Mouse (Mus musculus): Measurements from ENCODE around the gene Fbxo2.

Fbxo2 gene

DNA sequence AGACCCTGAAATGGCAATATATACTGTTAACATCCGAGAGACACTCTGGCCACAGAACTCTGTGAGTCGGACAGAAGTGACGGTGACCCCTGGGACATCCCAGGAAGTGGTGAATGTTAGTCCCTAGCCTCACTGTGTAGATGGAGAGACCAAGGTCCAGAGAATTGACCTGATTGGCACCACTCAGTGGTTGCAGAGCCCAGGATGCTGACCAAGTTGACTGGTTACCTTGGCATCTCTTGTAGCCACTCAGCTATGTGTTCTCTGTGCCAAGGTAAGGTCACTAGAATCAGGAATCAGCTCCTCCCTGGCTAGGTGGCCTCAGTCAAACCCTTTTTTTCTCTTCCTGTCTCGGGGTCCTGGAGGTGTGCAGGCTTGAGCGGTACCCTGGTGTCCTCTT is 16.7 kb upstream of the Fbxo2 start:
- no peak for DNase-seq (ENCODE audit: low spot score)

GRCm38 (mm10) chr4:148147714-148148113 is 12.7 kb upstream of the Fbxo2 start:
- no peak for DNase-seq (ENCODE audit: low spot score)

DNA sequence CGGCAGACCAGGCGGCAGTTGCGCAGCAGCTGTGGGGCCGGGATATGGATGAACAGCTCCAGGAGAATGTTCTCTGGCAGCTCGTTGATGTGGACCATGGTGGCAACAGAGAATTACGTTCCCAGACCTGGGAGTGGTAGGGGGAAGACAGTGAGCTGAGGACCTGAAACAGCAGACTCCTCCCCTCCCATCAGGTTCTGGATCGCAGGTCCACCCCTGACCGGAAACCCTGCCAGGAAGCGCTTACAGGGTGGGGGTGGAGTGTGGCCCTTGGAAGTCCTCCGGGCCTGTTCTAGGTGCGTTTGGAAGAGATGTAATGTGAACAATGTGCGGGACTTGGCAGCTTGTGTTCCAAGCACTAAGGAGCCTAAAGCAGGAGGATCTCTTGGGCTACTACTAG is 10.9 kb upstream of the Fbxo2 start:
- DNase-seq (ENCODE audit: low spot score), result no peak

DNA sequence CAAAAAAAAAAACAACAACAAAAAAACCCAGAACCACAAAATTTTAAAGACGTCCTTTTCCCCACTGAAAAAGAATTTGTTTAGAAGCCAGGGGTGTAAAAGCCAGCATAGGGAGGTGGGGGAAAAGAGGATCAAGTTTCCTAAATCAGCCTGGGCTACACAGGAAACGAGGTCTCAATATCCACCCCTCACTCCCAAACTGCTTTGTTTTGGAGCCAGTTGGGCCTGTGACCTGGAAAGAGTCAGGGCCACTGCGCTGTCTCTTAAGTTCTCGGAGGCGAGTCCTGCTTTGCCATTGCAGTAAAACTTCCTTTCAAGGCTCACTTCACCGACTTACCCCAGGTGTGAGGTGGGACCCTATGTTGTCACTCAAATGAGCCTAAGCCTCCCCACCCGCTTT is 10.2 kb upstream of the Fbxo2 start:
- no peak for DNase-seq (ENCODE audit: low spot score)

- DNase-seq (ENCODE audit: low spot score), result no peak
Measured at GRCm38 (mm10) chr4:148150953-148151266, 9.5 kb upstream of the Fbxo2 start.

GRCm38 (mm10) chr4:148151267-148152168 is 8.9 kb upstream of the Fbxo2 start, which contains the start of gene Fbxo6:
Fbxo6 (minus strand) TSS chr4:148152140.
- peak; percentile 78 for DNase-seq (ENCODE audit: low spot score)

DNA sequence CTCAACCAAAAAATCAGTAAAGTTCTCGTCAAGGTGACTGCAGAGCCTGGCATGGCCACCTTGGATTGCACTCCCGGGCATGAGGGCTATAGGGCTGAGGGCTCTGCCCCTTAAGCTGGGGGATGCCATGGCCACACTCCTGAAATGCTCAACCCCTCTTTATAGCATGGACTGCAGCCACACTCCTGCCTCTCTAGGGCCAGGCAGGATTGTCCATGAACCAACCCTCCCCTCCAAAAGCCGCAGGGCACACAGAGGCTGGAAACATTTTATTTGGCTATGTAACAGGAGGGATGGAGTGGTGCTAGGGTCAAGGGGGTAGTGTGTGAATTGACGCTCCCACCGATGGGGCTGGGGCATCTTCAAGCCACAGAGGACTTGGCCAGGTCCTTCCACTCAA is 7.9 kb upstream of the Fbxo2 start:
- DNase-seq (ENCODE audit: low spot score), result no peak

DNA sequence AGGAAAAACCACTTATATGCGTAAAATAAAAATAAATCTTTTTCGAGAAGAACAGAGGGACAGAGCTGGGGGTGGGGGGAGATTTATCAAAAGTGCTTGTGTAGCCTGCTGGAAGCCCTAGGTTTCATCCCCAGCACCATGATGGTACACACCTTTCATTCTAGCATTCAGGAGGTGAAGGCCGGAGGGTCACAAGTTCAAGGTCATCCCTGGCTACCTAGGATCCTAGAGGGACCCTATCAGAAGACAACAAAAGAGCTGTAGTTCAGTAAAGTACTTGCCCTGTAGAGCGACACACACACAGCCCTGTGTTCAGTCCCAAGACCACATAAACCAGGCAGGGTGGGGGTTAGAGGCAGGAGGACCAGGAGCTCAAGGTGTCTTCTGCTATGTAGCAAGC is 6.4 kb upstream of the Fbxo2 start:
- no peak for DNase-seq (ENCODE audit: low spot score)

GRCm38 (mm10) chr4:148154982-148155381 is 5.4 kb upstream of the Fbxo2 start:
- DNase-seq (ENCODE audit: low spot score), result no peak

GRCm38 (mm10) chr4:148158436-148159348 is 1.7 kb upstream of the Fbxo2 start:
- no peak for DNase-seq (ENCODE audit: low spot score)

- DNase-seq (ENCODE audit: low spot score), result peak; percentile 98
Measured at GRCm38 (mm10) chr4:148159544-148160435, 631 bp upstream of the Fbxo2 start.

DNA sequence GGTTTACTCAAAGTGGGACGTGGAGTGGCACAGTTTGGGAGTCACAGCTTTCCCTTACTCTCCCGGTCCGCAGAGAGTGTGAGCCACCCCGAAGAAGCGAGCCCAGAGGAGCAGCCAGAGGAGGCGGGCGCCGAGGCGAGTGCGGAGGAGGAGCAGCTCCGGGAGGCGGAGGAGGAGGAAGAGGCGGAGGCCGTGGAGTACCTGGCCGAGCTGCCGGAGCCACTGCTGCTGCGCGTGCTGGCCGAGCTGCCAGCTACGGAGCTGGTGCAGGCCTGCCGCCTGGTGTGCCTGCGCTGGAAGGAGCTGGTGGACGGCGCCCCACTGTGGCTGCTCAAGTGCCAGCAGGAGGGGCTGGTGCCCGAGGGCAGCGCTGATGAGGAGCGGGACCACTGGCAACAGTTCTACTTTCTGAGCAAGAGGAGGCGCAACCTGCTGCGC is 3.6 kb downstream of the Fbxo2 start:
- DNase-seq (ENCODE audit: low spot score), result peak; percentile 77

DNA sequence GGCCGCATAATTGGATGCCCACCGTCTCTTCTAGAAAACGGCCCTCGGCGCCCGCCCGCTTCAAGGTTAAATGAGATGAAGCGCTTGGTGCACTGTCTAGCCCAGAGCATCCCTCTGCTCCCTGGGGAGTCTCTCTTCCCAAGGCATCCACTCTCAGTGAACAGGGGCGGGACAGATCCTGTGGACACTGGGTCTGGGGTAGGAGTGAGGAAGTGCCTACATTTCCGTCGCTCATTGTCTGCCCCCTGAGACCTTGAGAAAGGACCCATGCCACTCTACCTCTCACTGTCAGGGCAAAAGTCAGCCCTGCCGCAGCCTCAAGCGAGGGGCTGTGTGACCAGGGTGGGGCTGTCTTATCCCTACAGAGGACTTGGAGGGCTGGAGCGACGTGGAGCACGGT is 4.0 kb downstream of the Fbxo2 start:
- DNase-seq (ENCODE audit: low spot score), result no peak

- DNase-seq (ENCODE audit: low spot score), result no peak
Measured at GRCm38 (mm10) chr4:148165551-148165950, 5.1 kb downstream of the Fbxo2 start.

DNA sequence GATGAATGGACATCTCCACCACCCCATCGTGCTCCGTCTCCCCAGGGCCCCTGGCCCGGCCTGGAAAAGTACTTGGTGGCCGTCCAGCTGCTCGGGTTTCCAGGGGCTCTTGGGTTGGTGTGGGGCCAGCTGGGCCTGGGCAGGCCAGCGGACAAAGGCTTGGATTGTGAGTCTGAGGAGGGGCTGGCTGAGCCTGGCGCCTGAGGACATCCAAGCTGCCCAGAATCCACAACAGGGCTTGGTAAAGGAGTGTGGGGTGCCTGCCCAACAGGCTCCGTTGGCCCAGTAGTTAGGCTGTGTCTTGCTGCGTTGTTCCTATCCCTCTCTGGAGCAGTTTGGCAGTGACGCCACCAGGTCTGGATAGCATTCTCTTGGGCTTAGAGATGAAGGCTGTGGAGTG is 6.0 kb downstream of the Fbxo2 start:
- DNase-seq (ENCODE audit: low spot score), result peak; percentile 79

DNA sequence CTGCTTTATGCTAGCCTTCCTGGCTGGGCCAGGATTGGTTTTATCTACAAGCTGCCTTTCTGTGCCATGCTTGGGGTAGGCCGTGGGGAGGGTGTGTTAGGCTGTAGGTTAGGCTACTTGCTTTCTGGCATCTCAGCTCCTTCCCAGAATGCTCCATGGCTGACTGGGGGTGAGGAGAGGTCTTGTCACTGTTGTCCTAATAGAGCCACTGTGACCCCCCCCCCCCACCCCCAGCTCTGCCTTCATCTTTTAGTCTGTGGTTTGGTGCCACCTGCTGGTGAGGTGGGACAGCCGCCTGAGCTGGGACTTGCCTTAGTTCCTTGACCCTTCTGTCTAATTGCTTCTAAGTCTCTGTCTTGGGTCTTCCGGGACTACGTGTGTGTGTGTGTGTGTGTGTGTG is 6.6 kb downstream of the Fbxo2 start:
- DNase-seq (ENCODE audit: low spot score), result peak; percentile 66

DNA sequence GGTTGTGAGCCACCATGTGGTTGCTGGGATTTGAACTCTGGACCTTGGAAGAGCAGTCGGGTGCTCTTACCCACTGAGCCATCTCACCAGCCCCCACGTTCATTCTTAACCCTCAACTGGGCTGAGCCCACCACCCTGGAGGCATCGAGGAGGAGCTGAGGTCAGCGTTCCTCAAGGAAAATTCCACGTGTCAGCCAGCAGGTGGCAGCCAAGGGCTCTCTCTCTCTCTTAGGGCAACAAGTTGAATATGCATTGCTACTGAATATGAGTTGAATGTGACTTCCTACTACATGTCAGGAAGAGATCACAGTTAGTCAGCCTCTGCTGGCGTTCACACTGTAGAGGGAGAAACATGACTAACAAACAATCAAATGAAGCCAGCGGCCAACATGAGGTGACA is 7.9 kb downstream of the Fbxo2 start:
- no peak for DNase-seq (ENCODE audit: low spot score)

- DNase-seq (ENCODE audit: low spot score), result no peak
Measured at GRCm38 (mm10) chr4:148169586-148169985, 9.2 kb downstream of the Fbxo2 start.

DNA sequence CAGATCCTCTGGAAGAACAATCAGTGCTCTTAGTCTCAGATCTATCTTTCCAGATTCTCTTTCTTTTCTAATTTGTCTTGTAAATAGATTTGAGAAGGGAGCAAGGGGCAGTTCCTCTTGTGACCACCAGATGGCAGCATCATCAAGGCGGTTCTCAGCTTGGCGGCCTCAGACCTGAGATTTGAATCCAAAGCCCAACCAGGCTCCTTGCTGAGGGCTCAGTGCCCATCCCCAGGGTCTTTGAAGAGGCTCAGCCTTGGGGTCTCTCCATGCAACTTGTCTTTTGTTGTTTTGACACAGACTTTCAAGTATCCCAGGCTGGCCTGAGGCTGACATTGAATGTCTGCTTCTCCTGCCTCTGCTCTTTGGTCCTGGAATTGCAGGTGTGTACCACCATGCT is 10.4 kb downstream of the Fbxo2 start:
- no peak for DNase-seq (ENCODE audit: low spot score)

GRCm38 (mm10) chr4:148171261-148171660 is 10.8 kb downstream of the Fbxo2 start:
- no peak for DNase-seq (ENCODE audit: low spot score)

DNA sequence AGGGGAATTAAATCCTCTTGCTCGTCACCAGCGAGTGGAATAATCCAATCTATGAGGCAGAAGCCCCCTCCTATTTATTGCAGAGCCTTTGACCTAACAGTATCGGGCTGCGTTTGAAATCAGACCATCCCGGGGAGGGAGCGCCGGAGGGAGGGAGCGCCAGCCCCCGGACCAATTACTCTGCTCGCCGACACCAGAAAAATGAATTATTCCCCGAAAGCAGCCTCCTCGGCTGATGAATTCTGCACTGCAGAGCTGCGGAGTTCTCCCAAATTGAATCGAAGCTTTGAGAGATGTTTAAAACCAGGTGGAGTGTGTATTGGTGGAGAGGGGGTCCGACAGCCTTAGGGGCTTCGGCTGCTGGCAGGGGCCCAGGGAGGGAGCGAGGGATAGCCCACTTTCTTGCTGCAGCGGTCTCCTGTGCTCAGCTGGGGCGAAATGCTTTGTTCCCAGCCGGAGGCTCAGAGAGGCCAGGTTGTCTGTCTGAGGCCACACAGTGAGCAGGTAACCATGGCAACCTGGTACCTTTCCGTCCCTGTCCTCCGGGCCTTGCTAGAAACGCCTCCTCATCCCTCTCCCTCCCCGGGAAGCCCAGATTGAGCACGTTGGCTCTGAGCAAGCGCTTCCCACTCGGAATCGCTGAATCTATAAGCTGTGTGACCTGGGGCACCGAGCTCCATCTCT is 13.5 kb downstream of the Fbxo2 start:
- no peak for DNase-seq (ENCODE audit: low spot score)
